Mouse (Mus musculus) neural tube, embryonic 10.5 days (tissue): ENCODE measurements at regions not wholly inside any gene's neighbourhood (a gene's known extent, or its start where the extent isn't known, plus 50 kb on each side); places are given as distances from the start of the nearest gene placed in this dataset.
"Not testable (repeated sequence)": the region's sequence is repeated elsewhere in the genome, so short reads cannot be mapped to it uniquely, and the experiment has no call there.

ENCODE experiments used
- DNase-seq: peaks from one replicate; pipeline ENCODE4 v3.0.0-alpha.2; 2017; ENCODE audit warnings: low spot score; ENCODE audit errors: extremely low spot score

DNA sequence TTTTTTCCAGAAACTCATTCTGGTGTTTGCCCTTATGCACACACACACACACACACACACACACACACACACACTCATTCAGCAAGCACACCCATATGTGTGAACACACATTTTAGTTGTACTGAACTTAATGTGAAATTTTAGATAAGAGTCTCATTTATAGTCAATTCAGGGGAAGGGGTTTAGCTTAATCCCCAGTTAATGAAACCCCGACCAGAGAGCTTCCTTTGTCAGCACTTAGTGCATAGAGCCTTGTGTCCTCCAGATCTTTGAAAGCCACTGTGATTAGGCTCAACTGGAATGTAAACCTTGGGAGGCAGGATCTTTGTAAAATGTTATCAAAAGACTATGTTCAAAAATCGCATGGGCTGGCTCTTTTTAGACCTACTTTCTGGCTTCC is 53.4 kb downstream of the Rps12 start:
- no peak for DNase-seq

- DNase-seq: not testable (repeated sequence)
Observed at GRCm38 (mm10) chr10:23725960-23726714, 60.9 kb downstream of the Rps12 start.

DNA sequence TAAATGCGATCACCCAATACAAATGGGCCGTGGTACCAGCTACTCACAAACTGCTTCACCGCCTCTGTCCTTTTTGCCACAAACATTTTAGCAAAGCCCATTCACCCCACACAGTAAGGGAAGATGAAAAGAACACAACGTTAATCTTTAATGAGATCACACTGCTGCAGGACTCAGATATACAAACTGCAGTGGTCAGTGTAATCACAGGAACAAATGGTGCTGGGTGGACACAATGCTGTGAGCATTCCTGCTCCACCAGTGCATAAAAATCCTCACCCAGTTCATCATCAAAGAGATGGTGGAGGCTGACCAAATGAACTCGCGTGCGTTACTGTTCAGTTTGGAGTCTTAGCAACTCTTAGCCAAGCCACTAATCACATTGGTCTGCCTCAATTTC is 69.0 kb downstream of the Rps12 start:
- no peak for DNase-seq

- DNase-seq: no peak
Observed at GRCm38 (mm10) chr10:23715511-23715910, 71.6 kb downstream of the Rps12 start.

DNA sequence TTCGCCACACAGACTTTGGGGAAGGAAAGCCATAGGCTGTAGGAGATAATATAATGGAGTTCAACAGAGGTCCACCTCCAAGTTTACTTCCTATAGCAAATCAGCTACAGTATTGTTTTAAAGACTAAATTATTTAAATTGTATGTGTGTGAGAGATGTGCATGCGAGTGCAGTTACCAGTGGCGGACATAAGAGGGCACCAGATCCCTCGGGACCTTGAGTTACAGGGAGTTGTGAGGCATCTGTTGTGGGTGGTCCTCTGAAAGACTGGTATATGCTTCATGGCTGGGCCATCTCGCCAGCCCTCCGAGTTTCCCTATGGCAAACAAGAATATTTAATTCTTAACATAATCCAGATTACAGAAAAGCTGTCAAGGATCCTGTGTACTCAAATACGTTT is 72.0 kb downstream of the Rps12 start:
- DNase-seq: no peak

GRCm38 (mm10) chr10:23712691-23713378 is 74.2 kb downstream of the Rps12 start:
- DNase-seq: no peak

- peak; percentile 15 for DNase-seq
Observed at GRCm38 (mm10) chr10:23711416-23712171, 75.5 kb downstream of the Rps12 start.

DNA sequence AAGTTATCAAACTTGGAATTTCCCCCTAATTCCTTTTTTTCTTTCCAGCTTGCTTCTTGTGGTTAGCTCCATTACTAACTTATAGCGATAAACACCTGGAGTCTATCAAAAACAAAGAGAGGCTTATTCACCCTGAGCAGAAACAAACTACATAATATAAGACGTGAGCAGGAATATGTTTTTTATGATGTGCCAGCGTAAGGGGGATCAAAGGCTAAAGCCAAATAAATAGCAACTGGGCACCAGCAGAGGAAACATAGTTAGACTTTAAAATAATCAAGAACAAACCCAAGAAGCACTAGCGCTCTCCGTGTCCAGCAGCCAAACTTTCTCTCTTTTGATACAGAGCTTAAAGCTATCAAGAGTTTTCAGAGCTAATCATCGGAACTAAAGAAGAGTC is 76.1 kb downstream of the Rps12 start:
- no peak for DNase-seq

GRCm38 (mm10) chr10:23708261-23708660 is 78.8 kb downstream of the Rps12 start:
- DNase-seq: no peak

DNA sequence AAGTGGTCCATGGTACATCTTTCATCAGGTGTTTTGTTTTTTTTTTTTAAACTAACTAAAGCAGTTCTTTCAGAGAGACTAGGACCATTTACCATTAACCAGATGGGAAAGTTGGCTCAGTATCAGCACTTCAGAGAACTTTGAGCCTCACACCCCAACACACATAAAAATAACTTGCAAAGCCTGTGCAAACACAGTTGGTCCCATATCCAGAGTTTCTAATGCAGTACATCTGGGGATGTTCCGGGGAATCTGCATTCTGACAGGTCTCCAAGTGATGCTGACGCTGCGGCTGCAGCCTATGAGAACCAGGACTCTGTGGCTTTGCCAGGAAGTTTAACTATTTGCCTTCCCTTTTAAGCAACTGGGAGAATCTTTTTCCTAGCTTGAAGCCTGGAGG is 79.9 kb downstream of the Rps12 start:
- no peak for DNase-seq

DNA sequence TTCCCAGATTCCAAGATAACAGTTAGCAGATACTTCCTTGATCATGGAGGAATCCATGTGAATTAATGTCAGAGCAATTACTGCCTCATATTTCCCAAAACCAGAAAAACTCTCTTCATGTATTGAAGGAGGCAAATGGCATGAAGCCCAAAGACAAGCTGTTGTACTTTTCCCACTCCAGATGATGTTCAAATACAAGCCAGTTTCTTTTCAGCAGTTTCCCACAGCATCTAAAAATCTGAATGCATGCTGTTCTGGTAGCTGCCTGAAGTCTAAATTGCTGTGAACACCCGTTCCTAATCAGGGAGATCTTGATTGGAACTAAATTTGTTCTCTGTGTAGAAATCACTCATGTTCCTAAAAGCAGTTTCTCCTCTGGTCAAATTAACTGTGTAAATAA is 83.0 kb downstream of the Rps12 start:
- no peak for DNase-seq

DNA sequence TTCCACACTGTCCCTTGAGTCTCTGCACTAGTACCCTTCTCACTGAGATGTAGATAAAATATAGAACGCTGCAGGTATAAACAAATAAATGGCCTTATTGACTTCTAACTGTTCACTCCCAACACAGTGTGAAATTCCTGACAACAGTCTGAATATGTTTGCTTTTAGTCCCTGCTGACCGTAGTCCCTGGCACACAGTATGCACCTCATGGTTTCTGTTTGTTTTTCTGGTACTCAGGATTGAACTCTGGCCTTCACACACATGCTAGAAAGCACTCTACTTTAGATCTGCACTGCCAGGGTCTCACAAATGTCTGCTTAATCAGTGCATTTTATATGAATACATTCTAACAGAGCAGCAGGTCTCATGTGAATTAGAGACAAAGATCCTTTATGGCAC is 95.8 kb downstream of the Rps12 start:
- DNase-seq: no peak

GRCm38 (mm10) chr10:23686969-23687368 is 100.1 kb downstream of the Rps12 start:
- no peak for DNase-seq

- no peak for DNase-seq
Observed at GRCm38 (mm10) chr10:23683078-23683477, 104.0 kb downstream of the Rps12 start.

- DNase-seq: no peak
Observed at GRCm38 (mm10) chr10:23675911-23676310, 111.2 kb downstream of the Rps12 start.

DNA sequence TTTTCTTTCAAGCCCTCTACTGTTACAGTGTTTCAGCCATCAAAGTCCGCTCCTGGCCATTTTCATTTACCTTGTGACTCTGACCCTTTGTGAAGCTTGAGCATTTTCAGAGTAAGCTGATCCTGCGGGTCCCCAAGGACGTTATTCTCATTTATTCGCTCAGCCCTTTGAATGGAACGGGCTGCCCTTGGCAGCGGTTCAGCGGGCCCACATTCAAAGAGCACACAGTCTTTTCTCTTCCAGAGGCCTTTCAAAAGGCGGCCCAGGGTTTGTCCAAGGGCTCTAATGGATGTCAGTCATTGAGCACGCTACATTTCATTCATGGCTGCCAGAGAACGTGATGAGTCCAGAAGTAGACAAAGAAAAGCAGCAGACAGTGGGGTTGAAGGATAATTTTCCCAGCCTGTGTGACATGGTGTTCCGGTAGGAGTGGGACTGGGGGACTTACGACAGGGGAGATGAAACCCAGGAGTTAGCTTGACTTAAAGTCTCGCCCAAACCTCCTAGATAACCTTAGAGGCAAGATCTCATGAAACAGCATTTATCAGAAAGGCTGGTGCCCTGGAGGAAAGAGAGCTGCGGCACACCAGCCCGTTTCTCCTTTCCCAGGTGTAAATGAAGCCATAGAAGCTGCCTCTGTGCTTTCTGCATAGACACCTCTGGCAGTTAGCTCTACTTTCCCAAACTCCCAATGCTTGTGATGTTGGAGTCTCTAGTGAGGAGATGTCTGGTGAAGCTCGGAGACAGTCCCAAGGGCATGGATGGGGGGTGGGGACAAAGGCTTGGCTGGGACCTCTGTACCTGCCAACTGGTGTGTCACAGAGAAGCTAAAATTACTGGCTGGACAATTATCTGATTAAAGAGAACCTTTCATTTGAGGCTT is 112.2 kb downstream of the Rps12 start:
- DNase-seq: peak; percentile 45

GRCm38 (mm10) chr10:23672296-23672695 is 114.8 kb downstream of the Rps12 start:
- DNase-seq: no peak

DNA sequence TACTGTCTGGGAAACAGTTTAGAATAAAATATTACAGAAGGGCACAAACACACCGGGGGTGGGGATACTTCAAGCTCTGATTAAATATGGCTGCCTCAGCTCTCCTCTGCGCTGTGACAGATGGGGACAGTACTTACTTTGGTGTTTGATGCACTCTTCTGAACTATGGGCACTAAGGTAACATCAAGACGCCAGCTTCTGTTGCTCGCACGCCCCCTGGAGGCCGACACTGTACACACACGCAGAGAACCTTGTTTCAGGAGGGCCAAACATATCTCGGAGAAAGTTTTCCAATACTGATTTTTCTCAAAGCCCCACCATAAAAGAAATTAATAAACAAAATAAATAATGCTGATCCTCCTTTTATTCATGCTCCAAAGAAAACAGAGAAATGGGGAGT is 115.6 kb downstream of the Rps12 start:
- peak; percentile 40 for DNase-seq

DNA sequence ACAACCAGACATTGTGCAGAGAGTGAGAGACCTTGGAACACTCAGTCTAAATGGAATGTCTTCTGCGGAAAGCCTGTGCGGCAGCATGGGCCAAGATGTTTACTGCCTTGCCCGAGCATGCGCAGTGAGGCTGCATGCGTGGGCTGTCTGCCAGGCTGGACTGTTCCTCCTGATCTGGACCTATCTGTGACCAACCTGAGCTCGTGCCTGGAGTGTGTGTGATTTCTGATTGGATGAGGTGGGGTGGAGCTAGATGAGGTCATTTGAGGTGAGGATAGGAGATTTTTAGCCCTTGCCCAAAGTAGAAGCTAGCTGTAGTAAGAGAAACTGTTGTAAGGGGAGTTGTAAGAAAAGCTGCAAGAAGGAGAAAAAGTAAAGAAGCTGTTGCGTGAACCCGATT is 121.2 kb downstream of the Rps12 start:
- not testable (repeated sequence) for DNase-seq

DNA sequence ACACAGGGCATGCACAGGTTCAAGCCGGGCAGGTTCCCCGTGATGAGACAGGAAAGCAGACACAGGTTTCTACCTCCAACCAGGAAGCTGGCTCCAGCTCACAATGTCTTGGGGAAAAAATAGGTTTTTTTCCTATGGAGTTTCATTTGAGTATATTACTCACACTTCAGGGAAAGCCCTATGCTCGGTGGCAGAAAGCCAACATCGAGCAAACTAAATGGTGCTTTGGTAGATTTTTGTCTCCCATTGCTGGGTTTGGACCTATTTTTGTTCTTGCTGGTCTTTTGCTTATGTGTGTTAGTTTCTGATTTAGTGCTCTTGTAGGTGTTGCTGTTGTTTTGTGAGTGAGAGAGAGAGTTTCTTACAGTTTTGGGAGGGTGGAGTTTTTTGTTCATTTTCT is 160.9 kb downstream of the Rps12 start:
- DNase-seq: no peak

DNA sequence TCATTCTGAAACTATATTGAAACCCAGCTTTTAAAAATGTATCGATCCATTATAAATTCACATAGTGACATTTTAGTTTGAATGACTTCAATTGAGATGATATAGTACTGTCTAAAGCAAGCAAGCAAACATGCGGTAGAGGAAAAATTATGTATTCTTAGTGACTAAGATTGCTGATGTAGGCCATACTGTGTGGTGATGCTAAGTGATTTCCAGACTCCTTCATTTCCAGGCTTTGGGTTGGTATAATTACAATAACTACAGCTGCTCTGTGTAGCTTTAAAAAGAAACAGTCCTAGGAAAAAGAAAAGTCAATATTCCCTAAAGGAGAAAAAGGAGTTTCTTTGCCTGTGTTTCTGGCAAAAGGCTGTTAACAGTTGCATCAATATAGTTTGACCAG is 175.0 kb downstream of the Rps12 start:
- DNase-seq: no peak
